Comparison of ENCODE assay signal across 14 mouse cellular contexts in the genomic region with DNA sequence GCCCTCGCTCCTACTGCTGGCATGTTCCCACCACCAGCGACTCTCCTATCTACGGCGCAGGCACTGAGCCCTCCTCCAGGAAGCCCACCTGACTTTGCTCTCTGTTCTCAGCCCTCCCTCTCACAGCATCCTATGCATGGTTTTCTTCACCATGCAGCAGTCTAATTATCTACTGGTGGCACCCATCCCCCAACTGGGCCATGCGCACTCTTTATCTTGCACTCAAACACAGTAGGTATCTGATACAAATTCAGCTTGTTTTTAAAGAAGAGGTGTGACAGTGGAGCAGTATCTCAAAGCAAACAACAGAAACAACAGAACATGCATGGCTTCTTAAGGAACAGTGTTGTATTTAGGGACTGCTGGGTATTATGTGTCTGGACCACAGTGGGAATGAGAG.
"Had no signal": no experiment of that assay in that cellular context is flagged by ENCODE, and none has a peak within 500 bp of the region (broad histone marks: within the 10 kb centered on the region; RNA-seq: fewer than 3 reads in every experiment).

No protein-coding gene starts in this region.

- H3K4me3 ChIP-seq: intestine, embryonic 15.5 days; limb, embryonic 13.5 days; midbrain, embryonic 15.5 days; neural tube, embryonic 12.5 days had no signal

- H3K9ac ChIP-seq: intestine, embryonic 15.5 days; limb, embryonic 13.5 days; midbrain, embryonic 15.5 days; neural tube, embryonic 12.5 days had no signal

- H3K27me3 ChIP-seq: intestine, embryonic 15.5 days; limb, embryonic 13.5 days; midbrain, embryonic 15.5 days; neural tube, embryonic 12.5 days had no signal

- H3K4me2 ChIP-seq: intestine, embryonic 15.5 days; limb, embryonic 13.5 days; midbrain, embryonic 15.5 days; neural tube, embryonic 12.5 days had no signal

- H3K4me1 ChIP-seq: intestine, embryonic 15.5 days; midbrain, embryonic 15.5 days; neural tube, embryonic 12.5 days had no signal

- ATAC-seq: intestine, embryonic 15.5 days; midbrain, embryonic 15.5 days had no signal

- DNase-seq: kidney, adult 18-20 months; kidney, postnatal 10 days; layer of hippocampus, adult 9-11 months; layer of hippocampus, postnatal 36 days; left cerebral cortex, postnatal 4 days; lung, adult 18-20 months; retina, postnatal 1 day; right cerebral cortex, postnatal 4 days; spleen, adult 18-20 months; thymus, postnatal 4 days had no signal

- H3K9me3 ChIP-seq: intestine, embryonic 15.5 days; limb, embryonic 13.5 days; midbrain, embryonic 15.5 days; neural tube, embryonic 12.5 days had no signal

- H3K27ac ChIP-seq: intestine, embryonic 15.5 days; limb, embryonic 13.5 days; midbrain, embryonic 15.5 days; neural tube, embryonic 12.5 days had no signal
